Mouse (Mus musculus) heart, postnatal 10 days (tissue): ENCODE results near the gene Mrgprb5. TPM values are rescaled to one million over a fixed set of nuclear protein-coding genes. Genes with fewer than 3 reads are reported as not detected.
"Not testable (repeated sequence)": the region's sequence is repeated elsewhere in the genome, so short reads cannot be mapped to it uniquely, and the experiment has no call there.

Source experiments
- DNase-seq, 2 experiments: peaks; one replicate each; pipeline ENCODE4 v3.0.0; 2021
- intact Hi-C: fragments of 180-260 bp; cut with DNase I; formaldehyde crosslinking; loops from one replicate; pipeline ENCODE4 v1.15.1; 2025
- total RNA-seq, 2 experiments: library from RNA; stranded (reverse); gene quantifications; 2 replicates each; pipeline ENCODE4 v1.2.3; 2021

Gene Mrgprb5
- total RNA-seq, result not detected

- intact Hi-C loops, result no loop called here
- DNase-seq, result no peak
Observed at GRCm38 (mm10) chr7:48168919-48169318, at the start of gene Mrgprb5. TSS of gene Mrgprb5 (minus strand) at chr7:48169019.

GRCm38 (mm10) chr7:48199188-48199587, 30.4 kb upstream of the Mrgprb5 start, which contains the start of gene Mrgprb4:
TSS of gene Mrgprb4 (minus strand) at chr7:48199288.
- intact Hi-C loops, result no loop called here
- DNase-seq, result no peak

DNA sequence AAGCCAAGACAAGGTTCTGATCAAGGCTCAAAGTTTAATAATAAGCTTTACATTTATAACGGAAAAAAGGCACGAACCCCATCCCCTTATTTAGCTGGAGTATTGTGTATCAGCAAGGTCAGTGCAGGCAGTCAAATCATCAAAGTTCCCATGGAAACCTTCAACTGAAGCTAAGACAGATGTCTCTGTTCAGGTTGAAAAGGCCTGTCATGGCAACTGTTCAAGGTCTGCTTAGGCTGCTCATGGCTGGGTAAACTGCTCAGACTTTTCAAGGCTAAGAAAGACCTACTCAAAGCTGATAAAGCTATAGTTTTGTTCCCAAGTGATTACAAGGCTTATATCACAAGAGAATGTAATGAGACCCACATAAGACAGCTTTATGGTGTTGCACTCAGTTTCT, 1.3 kb downstream of the Mrgprb5 start:
- intact Hi-C loops, result no loop called here
- no peak for DNase-seq

DNA sequence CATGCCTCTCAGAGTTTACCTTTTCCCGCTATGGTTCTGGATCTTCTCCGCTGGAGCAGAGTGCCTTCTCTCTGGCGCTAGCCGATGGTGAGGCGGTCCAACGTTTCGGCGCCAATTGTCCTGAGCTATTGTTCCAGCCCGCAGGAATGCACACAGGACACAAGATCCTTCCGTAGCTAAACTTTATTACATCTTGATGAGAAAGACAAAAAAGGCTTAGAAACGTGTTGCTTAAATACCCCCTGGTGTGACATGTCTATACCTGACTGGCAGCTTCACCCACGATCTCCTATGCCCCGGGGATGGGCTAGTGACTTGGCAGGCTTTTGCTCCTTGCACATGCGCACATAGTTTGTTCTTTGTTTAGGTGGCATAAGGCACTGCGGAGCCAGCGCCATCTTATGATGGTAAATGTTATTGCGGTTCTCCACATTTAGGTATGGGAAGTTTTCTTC, 30.5 kb downstream of the Mrgprb5 start:
- intact Hi-C loops, result no loop called here
- DNase-seq, result peak; percentile 21 to 38

DNA sequence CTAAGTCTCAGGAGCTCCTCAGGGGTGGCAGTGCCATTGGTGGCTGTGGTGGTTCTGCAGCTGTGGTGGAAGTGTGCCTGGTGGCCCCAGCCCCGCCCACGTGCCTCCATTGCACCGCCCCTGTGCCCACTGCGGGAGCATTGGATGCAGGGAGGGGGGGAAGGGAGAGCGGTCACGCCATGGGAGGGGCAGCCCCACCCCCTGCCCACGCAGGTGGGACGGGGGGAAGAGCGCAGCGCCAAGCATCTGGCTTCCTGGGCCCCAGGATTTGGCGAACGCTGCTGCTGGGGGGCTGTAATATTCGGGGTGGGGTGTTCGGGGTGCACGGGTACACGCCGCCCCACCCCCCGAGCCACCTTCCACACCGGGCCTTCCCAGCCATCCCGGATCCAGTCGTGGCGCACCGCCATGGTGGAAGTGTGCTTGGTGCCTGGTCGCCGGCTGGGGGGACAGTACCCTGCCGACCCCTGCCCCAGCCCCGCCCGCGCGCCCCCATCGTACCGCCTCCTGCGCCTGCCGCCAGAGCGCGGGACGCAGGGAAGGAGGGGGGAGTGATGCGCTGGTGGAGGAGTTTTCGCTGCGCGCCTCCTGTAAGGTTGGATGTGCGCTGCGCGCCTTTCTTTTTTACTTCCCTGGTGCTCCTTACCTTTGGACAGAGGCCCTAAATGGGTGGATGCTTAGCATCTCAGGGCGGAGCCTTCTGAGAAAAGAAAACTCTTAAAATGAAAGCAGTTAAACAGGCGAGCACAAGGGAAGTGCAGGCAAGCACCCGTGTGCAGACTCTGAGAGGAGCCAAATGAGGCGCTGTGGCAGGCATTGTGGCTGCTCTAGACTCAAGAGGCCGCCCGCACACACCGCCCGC, 31.4 kb downstream of the Mrgprb5 start:
- DNase-seq, result peak; percentile 10 to 12
- intact Hi-C loops, result no loop called here

- intact Hi-C loops, result no loop called here
- no peak for DNase-seq
Observed at GRCm38 (mm10) chr7:48132674-48133073, 36.1 kb downstream of the Mrgprb5 start.

GRCm38 (mm10) chr7:48132247-48132646, 36.6 kb downstream of the Mrgprb5 start:
- intact Hi-C loops, result not testable (repeated sequence)
- peak; percentile 8 to 10 for DNase-seq

DNA sequence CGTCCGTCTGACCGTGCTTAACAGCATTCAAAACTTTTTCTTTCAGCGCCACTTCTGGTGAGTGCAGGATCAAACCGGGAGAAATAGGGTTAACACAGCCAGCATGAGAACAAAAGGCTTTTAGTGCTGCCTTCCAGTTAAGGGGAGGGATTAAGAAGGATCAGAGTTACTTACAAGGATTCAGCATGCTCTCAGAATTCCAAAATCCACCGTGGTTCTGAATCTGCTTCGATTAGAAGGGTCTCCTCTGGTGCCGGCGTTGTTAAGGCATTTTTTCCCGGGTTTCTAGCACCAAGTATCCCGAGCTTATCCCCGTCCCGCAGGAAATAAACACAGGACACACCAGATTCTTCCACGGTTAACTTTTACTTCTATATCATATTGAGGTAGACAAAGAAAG, 37.0 kb downstream of the Mrgprb5 start:
- peak; percentile 1 to 2 for DNase-seq
- intact Hi-C loops, result not testable (repeated sequence)

DNA sequence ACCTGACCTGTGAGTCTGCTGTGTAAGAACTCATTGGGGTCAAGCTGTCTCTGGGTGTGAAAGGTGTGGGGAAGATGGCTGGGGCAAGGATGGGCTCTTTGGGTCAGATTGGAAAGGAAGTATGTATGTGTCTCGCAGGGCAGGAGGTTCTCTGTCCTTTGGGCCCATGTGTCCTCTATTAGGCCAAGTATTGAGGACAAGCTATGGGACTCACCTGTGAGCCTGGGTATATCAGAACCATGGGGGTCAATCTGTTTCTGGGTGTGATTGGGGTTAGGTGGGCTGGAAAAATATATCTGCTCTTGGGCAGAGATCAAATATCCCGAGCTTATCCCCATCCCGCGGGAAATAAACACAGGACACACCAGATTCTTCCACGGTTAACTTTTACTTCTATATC, 45.0 kb downstream of the Mrgprb5 start:
- no peak for DNase-seq
- intact Hi-C loops, result no loop called here

Other genes starting within 250 kb of the Mrgprb5 start
- gene Mrgpra4, start 186.9 kb downstream of the Mrgprb5 start, total RNA-seq, result not detected
- gene Mrgprx1, start 141.4 kb downstream of the Mrgprb5 start, total RNA-seq, result not detected
- gene Mrgprb4, start 30.3 kb upstream of the Mrgprb5 start, total RNA-seq, result not detected
- gene Mrgprb8, start 219.5 kb upstream of the Mrgprb5 start, total RNA-seq, result not detected